Mouse (Mus musculus): ENCODE results near the gene Lypd9. TPM values are rescaled to one million over a fixed set of nuclear protein-coding genes. Genes with fewer than 3 reads are reported as not detected.
"Not testable (repeated sequence)": the region's sequence is repeated elsewhere in the genome, so short reads cannot be mapped to it uniquely, and the experiment has no call there.

The Lypd9 gene
- not detected in 2 replicates for polyA plus RNA-seq (2012; ENCODE audit: insufficient read depth, insufficient read length, missing spikeins)

GRCm38 (mm10) chr11:58452759-58453158 is at the start of gene Lypd9:
TSS of gene Lypd9 (minus strand) at chr11:58452923.
- no peak for TF ChIP-seq POLR2A (IDR thresholded peaks at IDR 0.05; ENCODE audit: borderline replicate concordance, low read depth, low read length)
- no peak for TF ChIP-seq CTCF (IDR thresholded peaks at IDR 0.05; ENCODE audit: low read depth, low read length)
- no peak within 1 kb of the TSS for H3K4me3 ChIP-seq (ENCODE audit: insufficient read depth, low read length)
- no peak within 1 kb of the TSS for H3K27ac ChIP-seq (ENCODE audit: insufficient read depth, low read depth, low read length)
- no peaks in the 10 kb centered on the region for H3K4me1 ChIP-seq (ENCODE audit: control insufficient read depth, insufficient read depth, low read length)

GRCm38 (mm10) chr11:58502472-58502871 is 49.7 kb upstream of the Lypd9 start, which contains the start of gene Olfr331:
TSS of gene Olfr331 (minus strand) at chr11:58502572.
- not testable (repeated sequence) for H3K27ac ChIP-seq (ENCODE audit: insufficient read depth, low read depth, low read length); H3K4me3 ChIP-seq (ENCODE audit: insufficient read depth, low read length); H3K4me1 ChIP-seq (ENCODE audit: control insufficient read depth, insufficient read depth, low read length)

- no peak overlapping the region for H3K4me3 ChIP-seq (ENCODE audit: insufficient read depth, low read length)
- H3K4me1 ChIP-seq (ENCODE audit: control insufficient read depth, insufficient read depth, low read length) = no peaks in the 10 kb centered on the region
- no peak for TF ChIP-seq CTCF (IDR thresholded peaks at IDR 0.05; ENCODE audit: low read depth, low read length)
- no peak for TF ChIP-seq POLR2A (IDR thresholded peaks at IDR 0.05; ENCODE audit: borderline replicate concordance, low read depth, low read length)
- H3K27ac ChIP-seq (ENCODE audit: insufficient read depth, low read depth, low read length) = no peak overlapping the region
Observed at GRCm38 (mm10) chr11:58499290-58499689, 46.6 kb upstream of the Lypd9 start.

- Histone ChIP-seq H3K4me3 (ENCODE audit: insufficient read depth, low read length) (no peak overlapping the region), H3K4me1 (ENCODE audit: control insufficient read depth, insufficient read depth, low read length) (no peaks in the 10 kb centered on the region), H3K27ac (ENCODE audit: insufficient read depth, low read depth, low read length) (no peak overlapping the region)
- TF ChIP-seq CTCF (IDR thresholded peaks at IDR 0.05; ENCODE audit: low read depth, low read length) = no peak
- no peak for TF ChIP-seq POLR2A (IDR thresholded peaks at IDR 0.05; ENCODE audit: borderline replicate concordance, low read depth, low read length)
Observed at GRCm38 (mm10) chr11:58498761-58499160, 46.0 kb upstream of the Lypd9 start.

GRCm38 (mm10) chr11:58492455-58492854 is 39.7 kb upstream of the Lypd9 start, which contains the start of gene Olfr332:
TSS of gene Olfr332 (minus strand) at chr11:58492555.
- Histone ChIP-seq H3K4me1 (ENCODE audit: control insufficient read depth, insufficient read depth, low read length) (no peaks in the 10 kb centered on the region), H3K27ac (ENCODE audit: insufficient read depth, low read depth, low read length) (no peak within 1 kb of the TSS), H3K4me3 (ENCODE audit: insufficient read depth, low read length) (no peak within 1 kb of the TSS)
- no peak for TF ChIP-seq CTCF (IDR thresholded peaks at IDR 0.05; ENCODE audit: low read depth, low read length)
- TF ChIP-seq POLR2A (IDR thresholded peaks at IDR 0.05; ENCODE audit: borderline replicate concordance, low read depth, low read length) = no peak

GRCm38 (mm10) chr11:58462170-58462569 is 9.4 kb upstream of the Lypd9 start, which contains the start of gene Olfr30:
TSS of gene Olfr30 (minus strand) at chr11:58462270.
- Histone ChIP-seq H3K4me3 (ENCODE audit: insufficient read depth, low read length) (no peak within 1 kb of the TSS), H3K4me1 (ENCODE audit: control insufficient read depth, insufficient read depth, low read length) (no peaks in the 10 kb centered on the region), H3K27ac (ENCODE audit: insufficient read depth, low read depth, low read length) (no peak within 1 kb of the TSS)
- TF ChIP-seq POLR2A (IDR thresholded peaks at IDR 0.05; ENCODE audit: borderline replicate concordance, low read depth, low read length) = no peak
- no peak for TF ChIP-seq CTCF (IDR thresholded peaks at IDR 0.05; ENCODE audit: low read depth, low read length)

GRCm38 (mm10) chr11:58453592-58453991 is 869 bp upstream of the Lypd9 start:
- H3K4me1 ChIP-seq (ENCODE audit: control insufficient read depth, insufficient read depth, low read length) = no peaks in the 10 kb centered on the region
- no peak overlapping the region for H3K27ac ChIP-seq (ENCODE audit: insufficient read depth, low read depth, low read length)
- TF ChIP-seq POLR2A (IDR thresholded peaks at IDR 0.05; ENCODE audit: borderline replicate concordance, low read depth, low read length) (no peak), CTCF (IDR thresholded peaks at IDR 0.05; ENCODE audit: low read depth, low read length) (no peak)
- no peak overlapping the region for H3K4me3 ChIP-seq (ENCODE audit: insufficient read depth, low read length)

GRCm38 (mm10) chr11:58437866-58438265 is 14.9 kb downstream of the Lypd9 start:
- H3K4me3 ChIP-seq (ENCODE audit: insufficient read depth, low read length) = no peak overlapping the region
- H3K27ac ChIP-seq (ENCODE audit: insufficient read depth, low read depth, low read length) = no peak overlapping the region
- no peaks in the 10 kb centered on the region for H3K4me1 ChIP-seq (ENCODE audit: control insufficient read depth, insufficient read depth, low read length)
- TF ChIP-seq POLR2A (IDR thresholded peaks at IDR 0.05; ENCODE audit: borderline replicate concordance, low read depth, low read length) = no peak
- TF ChIP-seq CTCF (IDR thresholded peaks at IDR 0.05; ENCODE audit: low read depth, low read length) = no peak

GRCm38 (mm10) chr11:58432259-58432658 is 20.5 kb downstream of the Lypd9 start, which contains the start of gene Gm12253:
TSS of gene Gm12253 (plus strand) at chr11:58432559.
- no peak for TF ChIP-seq CTCF (IDR thresholded peaks at IDR 0.05; ENCODE audit: low read depth, low read length)
- no peak for TF ChIP-seq POLR2A (IDR thresholded peaks at IDR 0.05; ENCODE audit: borderline replicate concordance, low read depth, low read length)
- Histone ChIP-seq H3K4me1 (ENCODE audit: control insufficient read depth, insufficient read depth, low read length) (no peaks in the 10 kb centered on the region), H3K27ac (ENCODE audit: insufficient read depth, low read depth, low read length) (no peak within 1 kb of the TSS), H3K4me3 (ENCODE audit: insufficient read depth, low read length) (no peak within 1 kb of the TSS)

- no peak within 1 kb of the TSS for H3K27ac ChIP-seq (ENCODE audit: insufficient read depth, low read depth, low read length)
- H3K4me3 ChIP-seq (ENCODE audit: insufficient read depth, low read length) = no peak within 1 kb of the TSS
- TF ChIP-seq POLR2A (IDR thresholded peaks at IDR 0.05; ENCODE audit: borderline replicate concordance, low read depth, low read length) (no peak), CTCF (IDR thresholded peaks at IDR 0.05; ENCODE audit: low read depth, low read length) (no peak)
- no peaks in the 10 kb centered on the region for H3K4me1 ChIP-seq (ENCODE audit: control insufficient read depth, insufficient read depth, low read length)
Observed at GRCm38 (mm10) chr11:58420815-58421214, 31.9 kb downstream of the Lypd9 start, which contains the start of gene 1810065E05Rik. TSS of gene 1810065E05Rik (plus strand) at chr11:58421111.

GRCm38 (mm10) chr11:58418336-58418735 is 34.4 kb downstream of the Lypd9 start:
- Histone ChIP-seq H3K4me1 (ENCODE audit: control insufficient read depth, insufficient read depth, low read length) (no peaks in the 10 kb centered on the region), H3K27ac (ENCODE audit: insufficient read depth, low read depth, low read length) (no peak overlapping the region), H3K4me3 (ENCODE audit: insufficient read depth, low read length) (no peak overlapping the region)
- no peak for TF ChIP-seq POLR2A (IDR thresholded peaks at IDR 0.05; ENCODE audit: borderline replicate concordance, low read depth, low read length)
- no peak for TF ChIP-seq CTCF (IDR thresholded peaks at IDR 0.05; ENCODE audit: low read depth, low read length)

Measured in bone marrow macrophage, adult 2 months (primary cell).